Mouse (Mus musculus): Measurements from ENCODE around the gene Scap. TPM values are rescaled to one million over a fixed set of nuclear protein-coding genes. Genes with fewer than 3 reads are reported as not detected.

The Scap gene
- polyA plus RNA-seq, 1 experiment: 13.3 TPM

DNA sequence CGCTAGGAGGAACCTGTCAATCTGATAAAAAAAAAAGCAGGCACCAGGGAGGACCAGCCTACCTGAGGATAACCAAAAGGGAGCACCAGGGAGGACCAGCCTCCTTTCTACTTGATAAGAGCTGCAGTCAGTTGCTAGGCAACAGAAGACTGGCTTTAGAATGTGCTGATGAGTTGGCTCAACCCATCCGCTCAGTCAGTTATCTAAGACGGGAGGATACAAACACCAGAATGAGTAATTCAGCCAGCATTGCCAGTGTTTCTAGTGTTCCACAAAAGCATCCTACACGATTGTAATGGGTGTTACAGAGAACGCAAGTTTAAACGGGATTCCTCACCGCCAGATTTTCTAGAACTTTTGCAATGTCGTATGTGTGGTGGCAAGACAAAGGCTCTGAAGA, 98.2 kb downstream of the Scap start:
- no peaks in the 10 kb centered on the region for H3K27me3 ChIP-seq (ENCODE audit: control insufficient read depth, insufficient read depth, low read length)
- TF ChIP-seq POLR2A (IDR thresholded peaks at IDR 0.05; ENCODE audit: control insufficient read depth, low read depth, low read length): no peak
- no peak overlapping the region for H3K4me3 ChIP-seq (ENCODE audit: control insufficient read depth, low read depth, low read length)
- peaks cover 2% of the 10 kb centered on the region for H3K4me1 ChIP-seq (ENCODE audit: control insufficient read depth, insufficient read depth, low read length)
- peaks cover 5% of the 10 kb centered on the region; the same call in 1 of the 2 replicates for H3K36me3 ChIP-seq (ENCODE audit: control insufficient read depth, insufficient read depth, low read length)
- H3K27ac ChIP-seq (ENCODE audit: control insufficient read depth, insufficient read depth, low read depth, low read length): no peak overlapping the region

DNA sequence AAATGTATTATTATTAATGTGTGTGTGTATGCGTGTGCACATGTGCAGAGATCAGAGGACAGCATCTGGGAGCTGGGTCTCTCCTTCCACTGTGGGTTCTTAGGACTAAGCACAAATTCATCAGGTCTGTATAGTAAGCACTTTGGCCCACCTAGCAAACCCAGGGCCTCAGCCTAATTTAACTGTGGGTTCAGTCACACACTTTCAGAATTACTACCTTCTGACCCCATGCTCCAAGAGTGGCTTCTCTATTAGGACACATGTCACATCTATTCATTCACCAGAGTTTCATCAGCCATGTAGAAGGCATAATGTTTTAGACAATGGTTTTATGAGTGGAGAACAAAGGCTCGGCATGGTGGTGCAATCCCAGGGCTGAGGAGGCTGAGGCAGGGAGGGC, 100.0 kb downstream of the Scap start:
- no peak overlapping the region for H3K27ac ChIP-seq (ENCODE audit: control insufficient read depth, insufficient read depth, low read depth, low read length)
- no peak overlapping the region for H3K4me3 ChIP-seq (ENCODE audit: control insufficient read depth, low read depth, low read length)
- H3K36me3 ChIP-seq (ENCODE audit: control insufficient read depth, insufficient read depth, low read length): peaks cover 5% of the 10 kb centered on the region; the same call in 1 of the 2 replicates
- peaks cover 2% of the 10 kb centered on the region for H3K4me1 ChIP-seq (ENCODE audit: control insufficient read depth, insufficient read depth, low read length)
- no peak for TF ChIP-seq CTCF (IDR thresholded peaks at IDR 0.05; ENCODE audit: control insufficient read depth, insufficient read depth, insufficient replicate concordance, low read depth, low read length)
- no peak for TF ChIP-seq POLR2A (IDR thresholded peaks at IDR 0.05; ENCODE audit: control insufficient read depth, low read depth, low read length)
- H3K27me3 ChIP-seq (ENCODE audit: control insufficient read depth, insufficient read depth, low read length): no peaks in the 10 kb centered on the region

Other genes starting within 250 kb of the Scap start
- 13.6 and 14.8 TPM in 2 replicates for gene Smarcc1, start 215.6 kb upstream of the Scap start, polyA plus RNA-seq (2012; rRNA removed)
- gene Dhx30, start 215.5 kb upstream of the Scap start, polyA plus RNA-seq (2012; rRNA removed): 160 and 190 TPM in 2 replicates
- 1.6 and 2.0 TPM in 2 replicates for gene Cspg5, start 89.5 kb upstream of the Scap start, polyA plus RNA-seq (2012; rRNA removed)
- gene Elp6, start 28.1 kb upstream of the Scap start, polyA plus RNA-seq (2012; rRNA removed): 5.1 TPM in 2 replicates
- 28.4 and 32.3 TPM in 2 replicates for gene Ptpn23, start 74.9 kb downstream of the Scap start, polyA plus RNA-seq (2012; rRNA removed)
- gene Ngp, start 86.5 kb downstream of the Scap start, polyA plus RNA-seq (2012; rRNA removed): not detected in 2 replicates
- gene Klhl18, start 143.4 kb downstream of the Scap start, polyA plus RNA-seq (2012; rRNA removed): 11.5 TPM in 2 replicates
- gene Kif9, start 143.7 kb downstream of the Scap start, polyA plus RNA-seq (2012; rRNA removed): 122 and 131 TPM in 2 replicates
- 33.1 and 34.8 TPM in 2 replicates for gene Setd2, start 199.3 kb downstream of the Scap start, polyA plus RNA-seq (2012; rRNA removed)

Measured in testis, adult 2 months (tissue).